Mouse (Mus musculus): ENCODE measurements around the gene Fam227b. TPM values are rescaled to one million over a fixed set of nuclear protein-coding genes. Genes with fewer than 3 reads are reported as not detected.

Gene Fam227b
- polyA plus RNA-seq, 1 experiment from 2014 or later, result not detected

DNA sequence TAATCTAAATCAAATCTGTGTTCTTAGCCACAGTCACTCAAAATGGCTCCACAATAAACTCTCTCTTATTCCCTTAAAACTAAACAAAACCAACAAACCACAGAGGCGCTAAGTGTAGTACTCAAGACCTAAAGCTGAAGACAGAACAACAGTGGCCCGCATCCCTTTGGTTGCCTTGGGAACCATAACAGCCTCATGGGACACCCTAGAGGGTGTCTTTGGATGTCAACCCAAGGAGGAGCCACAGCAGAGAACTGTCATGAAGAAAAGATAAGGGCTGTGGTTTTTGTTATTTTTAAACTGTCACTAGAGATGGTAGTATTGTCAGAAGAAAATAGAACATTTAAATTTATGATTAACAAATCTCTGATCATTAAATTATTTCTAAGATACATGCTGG lies 145.1 kb downstream of the Fam227b start:
- WGBS, result 84% methylated on average over 2 of the region's 2 CpGs
- DNase-seq (ENCODE audit: low spot score), result no peak
- no peaks in the 10 kb centered on the region for H3K4me1 ChIP-seq (ENCODE audit: control insufficient read depth, insufficient read depth, low read length)
- no peak overlapping the region for H3K27ac ChIP-seq (replicated peaks; ENCODE audit: low read depth, low read length)
- H3K4me3 ChIP-seq (ENCODE audit: low read depth, low read length), result no peak overlapping the region
- H3K36me3 ChIP-seq (replicated peaks; ENCODE audit: control insufficient read depth, insufficient read depth, low read depth, low read length), result no peaks in the 10 kb centered on the region
- H3K9ac ChIP-seq (replicated peaks; ENCODE audit: low read length), result no peak overlapping the region
- no peaks in the 10 kb centered on the region for H3K9me3 ChIP-seq (replicated peaks; ENCODE audit: control insufficient read depth, low read length)
- H3K27me3 ChIP-seq (ENCODE audit: control insufficient read depth, insufficient read depth, low read length), result no peaks in the 10 kb centered on the region
- no peak for ATAC-seq (replicated peaks; ENCODE audit: insufficient number of reproducible peaks, low FRiP score, low TSS enrichment, low read depth)
- H3K4me2 ChIP-seq (ENCODE audit: low read depth, low read length), result no peak overlapping the region

DNA sequence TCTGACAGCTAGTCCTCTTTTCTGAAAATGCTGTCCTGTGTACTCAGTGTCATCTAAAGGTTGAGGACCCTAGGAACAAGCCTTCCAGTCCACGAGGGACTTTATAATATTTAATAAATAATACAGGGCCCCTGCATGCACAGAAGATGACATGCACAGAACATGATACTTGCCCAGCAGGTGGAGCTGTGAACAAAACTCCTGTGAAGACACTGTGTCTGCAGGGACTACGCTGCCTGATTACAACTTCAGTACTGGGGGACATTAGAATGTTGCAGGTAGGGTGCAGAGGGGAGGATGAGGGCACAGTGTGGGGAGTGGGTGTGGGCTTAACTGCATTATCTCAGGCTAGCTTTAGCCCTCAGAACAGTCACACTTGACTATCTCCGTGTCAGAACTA lies 145.7 kb downstream of the Fam227b start:
- Histone ChIP-seq H3K36me3 (replicated peaks; ENCODE audit: control insufficient read depth, insufficient read depth, low read depth, low read length) (no peaks in the 10 kb centered on the region), H3K4me2 (ENCODE audit: low read depth, low read length) (no peak overlapping the region), H3K9ac (replicated peaks; ENCODE audit: low read length) (no peak overlapping the region), H3K9me3 (replicated peaks; ENCODE audit: control insufficient read depth, low read length) (no peaks in the 10 kb centered on the region), H3K27ac (replicated peaks; ENCODE audit: low read depth, low read length) (no peak overlapping the region), H3K27me3 (ENCODE audit: control insufficient read depth, insufficient read depth, low read length) (no peaks in the 10 kb centered on the region), H3K4me1 (ENCODE audit: control insufficient read depth, insufficient read depth, low read length) (no peaks in the 10 kb centered on the region), H3K4me3 (ENCODE audit: low read depth, low read length) (no peak overlapping the region)
- ATAC-seq (replicated peaks; ENCODE audit: insufficient number of reproducible peaks, low FRiP score, low TSS enrichment, low read depth) (0 out of 2 replicates have a peak, but pooled peaks have one; percentile 76), DNase-seq (ENCODE audit: low spot score) (peak; percentile 66)
- WGBS, result 48% methylated on average over 3 of the region's 3 CpGs

DNA sequence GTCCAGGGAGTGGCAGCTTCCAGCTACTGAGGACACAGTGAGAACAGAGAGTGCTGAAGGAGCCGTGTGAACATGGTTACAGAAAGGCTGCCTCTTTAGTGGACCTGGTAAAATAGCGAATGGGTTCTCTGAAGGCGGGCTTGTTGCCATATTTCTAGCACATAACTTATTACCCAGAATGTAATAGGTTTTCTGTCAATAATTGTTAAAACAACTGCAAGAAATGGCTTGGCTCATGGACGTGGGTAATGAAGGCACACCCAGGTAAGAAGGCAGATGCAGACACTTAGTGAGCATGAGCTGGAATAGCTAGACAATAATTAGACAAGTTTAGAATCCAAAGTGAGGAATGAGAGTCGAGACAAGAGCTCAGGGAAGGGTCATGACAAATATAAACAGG lies 149.5 kb downstream of the Fam227b start:
- DNase-seq (ENCODE audit: low spot score) (no peak), ATAC-seq (replicated peaks; ENCODE audit: insufficient number of reproducible peaks, low FRiP score, low TSS enrichment, low read depth) (no peak)
- Histone ChIP-seq H3K36me3 (replicated peaks; ENCODE audit: control insufficient read depth, insufficient read depth, low read depth, low read length) (no peaks in the 10 kb centered on the region), H3K27ac (replicated peaks; ENCODE audit: low read depth, low read length) (no peak overlapping the region), H3K4me2 (ENCODE audit: low read depth, low read length) (no peak overlapping the region), H3K4me3 (ENCODE audit: low read depth, low read length) (no peak overlapping the region), H3K9ac (replicated peaks; ENCODE audit: low read length) (no peak overlapping the region), H3K9me3 (replicated peaks; ENCODE audit: control insufficient read depth, low read length) (no peaks in the 10 kb centered on the region), H3K27me3 (ENCODE audit: control insufficient read depth, insufficient read depth, low read length) (no peaks in the 10 kb centered on the region), H3K4me1 (ENCODE audit: control insufficient read depth, insufficient read depth, low read length) (no peaks in the 10 kb centered on the region)
- WGBS, result 78% methylated on average over 5 of the region's 5 CpGs

DNA sequence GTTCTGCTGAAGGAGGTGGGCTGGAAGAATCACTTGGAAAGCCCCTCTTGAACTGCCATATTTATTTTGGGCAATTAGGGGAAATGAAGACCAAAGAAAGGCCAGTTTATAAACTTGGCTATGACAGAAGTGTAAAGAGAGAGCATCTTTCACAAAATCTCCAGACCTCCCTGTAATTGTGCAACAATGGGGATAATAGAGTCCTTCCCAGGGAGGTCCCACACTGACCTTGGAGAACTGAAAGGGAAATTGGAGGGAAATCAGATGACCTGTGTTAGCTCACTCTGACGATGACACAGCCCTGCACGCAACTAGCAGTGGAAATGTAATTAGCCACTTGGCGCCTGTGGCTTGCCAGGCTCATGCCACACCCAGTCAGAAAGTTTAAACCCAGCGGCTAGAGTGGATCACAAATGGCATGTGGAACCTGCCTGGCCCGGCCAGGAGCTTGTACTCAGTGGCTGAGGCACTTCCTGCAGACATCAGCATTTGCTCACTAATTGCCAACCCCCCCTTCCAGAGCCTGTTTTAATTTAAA lies 175.9 kb downstream of the Fam227b start:
- ATAC-seq (replicated peaks; ENCODE audit: insufficient number of reproducible peaks, low FRiP score, low TSS enrichment, low read depth), result no peak
- 43% methylated on average over 5 of the region's 5 CpGs for WGBS
- Histone ChIP-seq H3K9me3 (replicated peaks; ENCODE audit: control insufficient read depth, low read length) (no peaks in the 10 kb centered on the region), H3K27ac (replicated peaks; ENCODE audit: low read depth, low read length) (no peak overlapping the region), H3K9ac (replicated peaks; ENCODE audit: low read length) (no peak overlapping the region), H3K4me2 (ENCODE audit: low read depth, low read length) (no peak overlapping the region), H3K27me3 (ENCODE audit: control insufficient read depth, insufficient read depth, low read length) (no peaks in the 10 kb centered on the region), H3K4me1 (ENCODE audit: control insufficient read depth, insufficient read depth, low read length) (peaks cover 3% of the 10 kb centered on the region; the same call in 1 of the 2 replicates), H3K36me3 (replicated peaks; ENCODE audit: control insufficient read depth, insufficient read depth, low read depth, low read length) (no peaks in the 10 kb centered on the region), H3K4me3 (ENCODE audit: low read depth, low read length) (no peak overlapping the region)
- DNase-seq (ENCODE audit: low spot score), result no peak

DNA sequence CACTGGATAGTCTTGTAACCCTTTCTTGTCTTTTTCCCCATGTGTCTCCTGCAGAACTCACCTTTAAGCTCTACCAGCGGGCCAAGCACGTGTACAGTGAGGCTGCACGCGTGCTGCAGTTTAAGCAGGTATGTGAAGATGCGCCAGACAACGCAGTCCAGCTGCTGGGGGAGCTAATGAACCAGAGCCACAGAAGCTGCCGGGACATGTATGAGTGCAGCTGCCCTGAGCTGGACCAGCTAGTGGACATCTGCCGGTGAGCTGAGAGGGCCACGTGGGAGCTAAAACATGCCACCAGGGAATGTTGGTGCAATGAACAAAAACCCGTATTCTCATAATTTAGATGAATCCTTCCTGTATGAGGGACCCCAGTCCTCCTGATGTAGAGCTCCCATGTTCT lies 176.6 kb downstream of the Fam227b start:
- H3K4me3 ChIP-seq (ENCODE audit: low read depth, low read length), result no peak overlapping the region
- H3K4me2 ChIP-seq (ENCODE audit: low read depth, low read length), result no peak overlapping the region
- WGBS, result 89% methylated on average over 10 of the region's 10 CpGs
- no peaks in the 10 kb centered on the region for H3K27me3 ChIP-seq (ENCODE audit: control insufficient read depth, insufficient read depth, low read length)
- no peak overlapping the region for H3K27ac ChIP-seq (replicated peaks; ENCODE audit: low read depth, low read length)
- ATAC-seq (replicated peaks; ENCODE audit: insufficient number of reproducible peaks, low FRiP score, low TSS enrichment, low read depth) (no peak), DNase-seq (ENCODE audit: low spot score) (no peak)
- H3K36me3 ChIP-seq (replicated peaks; ENCODE audit: control insufficient read depth, insufficient read depth, low read depth, low read length), result no peaks in the 10 kb centered on the region
- H3K9ac ChIP-seq (replicated peaks; ENCODE audit: low read length), result no peak overlapping the region
- H3K9me3 ChIP-seq (replicated peaks; ENCODE audit: control insufficient read depth, low read length), result no peaks in the 10 kb centered on the region
- peaks cover 3% of the 10 kb centered on the region; the same call in 1 of the 2 replicates for H3K4me1 ChIP-seq (ENCODE audit: control insufficient read depth, insufficient read depth, low read length)

DNA sequence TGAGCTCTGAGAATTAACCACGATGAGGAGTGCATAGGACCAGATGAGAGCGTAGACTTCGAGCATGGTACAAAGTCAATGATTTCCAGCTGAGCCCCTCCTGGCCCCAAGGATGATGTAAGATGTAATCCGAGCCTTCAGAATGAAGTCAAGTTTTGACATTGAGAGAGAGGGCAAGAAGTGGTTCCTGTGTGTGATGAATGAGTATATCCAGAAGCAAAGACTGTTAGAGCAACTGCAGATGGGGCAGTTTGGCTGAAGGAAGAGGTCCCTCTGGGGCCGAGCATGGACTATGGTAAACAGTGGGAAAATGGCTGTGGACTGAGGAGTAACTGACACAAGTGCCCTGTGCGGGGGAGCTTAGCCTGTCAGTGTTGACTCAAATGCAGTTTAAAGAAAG lies 178.6 kb downstream of the Fam227b start:
- DNase-seq (ENCODE audit: low spot score), result peak; percentile 86
- 0 out of 2 replicates have a peak, but pooled peaks have one; percentile 57 for ATAC-seq (replicated peaks; ENCODE audit: insufficient number of reproducible peaks, low FRiP score, low TSS enrichment, low read depth)
- H3K9me3 ChIP-seq (replicated peaks; ENCODE audit: control insufficient read depth, low read length), result no peaks in the 10 kb centered on the region
- H3K4me1 ChIP-seq (ENCODE audit: control insufficient read depth, insufficient read depth, low read length), result peaks cover 3% of the 10 kb centered on the region; the same call in 1 of the 2 replicates
- no peak overlapping the region for H3K4me2 ChIP-seq (ENCODE audit: low read depth, low read length)
- no peak overlapping the region for H3K9ac ChIP-seq (replicated peaks; ENCODE audit: low read length)
- no peaks in the 10 kb centered on the region for H3K27me3 ChIP-seq (ENCODE audit: control insufficient read depth, insufficient read depth, low read length)
- no peaks in the 10 kb centered on the region for H3K36me3 ChIP-seq (replicated peaks; ENCODE audit: control insufficient read depth, insufficient read depth, low read depth, low read length)
- H3K27ac ChIP-seq (replicated peaks; ENCODE audit: low read depth, low read length), result no peak overlapping the region; the same call in 1 of the 2 replicates
- 38% methylated on average over 6 of the region's 6 CpGs for WGBS
- no peak overlapping the region for H3K4me3 ChIP-seq (ENCODE audit: low read depth, low read length)

DNA sequence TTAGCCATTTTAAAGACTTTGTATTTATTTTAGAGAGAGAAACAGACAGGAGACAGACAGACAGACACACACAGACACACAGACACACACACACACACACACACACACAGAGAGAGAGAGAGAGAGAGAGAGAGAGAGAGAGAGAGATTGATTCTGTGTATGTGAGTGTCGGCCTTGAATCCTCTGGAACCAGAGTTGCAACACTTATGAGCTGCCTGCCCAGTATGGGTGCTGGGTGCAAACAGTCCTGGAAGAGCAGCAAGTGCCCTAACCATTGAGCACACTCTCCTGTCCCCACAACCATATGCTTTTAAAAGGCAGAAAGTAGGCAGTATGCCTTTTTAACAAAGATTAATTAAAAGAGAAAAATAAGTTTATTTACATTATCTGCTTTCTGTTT lies 183.0 kb downstream of the Fam227b start:
- H3K4me1 ChIP-seq (ENCODE audit: control insufficient read depth, insufficient read depth, low read length), result peaks cover 2% of the 10 kb centered on the region; the same call in 1 of the 2 replicates
- H3K4me2 ChIP-seq (ENCODE audit: low read depth, low read length), result no peak overlapping the region
- DNase-seq (ENCODE audit: low spot score), result no peak
- ATAC-seq (replicated peaks; ENCODE audit: insufficient number of reproducible peaks, low FRiP score, low TSS enrichment, low read depth), result no peak
- H3K27ac ChIP-seq (replicated peaks; ENCODE audit: low read depth, low read length), result no peak overlapping the region
- no peaks in the 10 kb centered on the region for H3K27me3 ChIP-seq (ENCODE audit: control insufficient read depth, insufficient read depth, low read length)
- WGBS, result 85% methylated on average over 1 of the region's 1 CpGs
- no peak overlapping the region for H3K4me3 ChIP-seq (ENCODE audit: low read depth, low read length)
- no peaks in the 10 kb centered on the region for H3K9me3 ChIP-seq (replicated peaks; ENCODE audit: control insufficient read depth, low read length)
- no peak overlapping the region for H3K9ac ChIP-seq (replicated peaks; ENCODE audit: low read length)
- H3K36me3 ChIP-seq (replicated peaks; ENCODE audit: control insufficient read depth, insufficient read depth, low read depth, low read length), result no peaks in the 10 kb centered on the region

DNA sequence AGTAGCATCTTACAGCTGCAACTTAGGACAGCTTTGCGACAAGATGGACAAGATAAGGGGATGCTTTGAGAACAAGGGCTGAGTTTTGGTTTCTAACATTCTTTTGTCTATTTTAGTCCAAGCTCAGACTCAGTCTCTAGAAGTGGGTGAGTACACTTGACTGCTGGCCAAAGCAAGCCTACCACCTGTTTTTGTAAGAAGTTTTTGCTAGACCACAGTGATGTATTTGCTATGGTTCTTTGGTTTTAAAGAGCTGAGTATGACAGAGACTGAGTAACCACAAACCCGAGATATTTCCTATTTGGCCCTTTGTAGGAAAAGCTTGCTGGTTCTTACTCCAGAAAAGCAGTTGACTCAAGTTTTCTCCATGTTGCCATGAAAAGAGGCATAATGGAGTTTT lies 203.6 kb downstream of the Fam227b start:
- no peaks in the 10 kb centered on the region for H3K36me3 ChIP-seq (replicated peaks; ENCODE audit: control insufficient read depth, insufficient read depth, low read depth, low read length)
- H3K4me3 ChIP-seq (ENCODE audit: low read depth, low read length), result no peak overlapping the region
- no peaks in the 10 kb centered on the region for H3K27me3 ChIP-seq (ENCODE audit: control insufficient read depth, insufficient read depth, low read length)
- no peak overlapping the region for H3K4me2 ChIP-seq (ENCODE audit: low read depth, low read length)
- no peak overlapping the region for H3K9ac ChIP-seq (replicated peaks; ENCODE audit: low read length)
- H3K27ac ChIP-seq (replicated peaks; ENCODE audit: low read depth, low read length), result no peak overlapping the region
- ATAC-seq (replicated peaks; ENCODE audit: insufficient number of reproducible peaks, low FRiP score, low TSS enrichment, low read depth) (no peak), DNase-seq (ENCODE audit: low spot score) (no peak)
- no peaks in the 10 kb centered on the region for H3K4me1 ChIP-seq (ENCODE audit: control insufficient read depth, insufficient read depth, low read length)
- WGBS, result 95% methylated on average over 2 of the region's 2 CpGs
- no peaks in the 10 kb centered on the region for H3K9me3 ChIP-seq (replicated peaks; ENCODE audit: control insufficient read depth, low read length)
